Mouse (Mus musculus): ENCODE results near the gene Ghr. TPM values are rescaled to one million over a fixed set of nuclear protein-coding genes. Genes with fewer than 3 reads are reported as not detected.

Ghr gene
- polyA plus RNA-seq, 1 experiment from 2014 or later, result 81.9 TPM

DNA sequence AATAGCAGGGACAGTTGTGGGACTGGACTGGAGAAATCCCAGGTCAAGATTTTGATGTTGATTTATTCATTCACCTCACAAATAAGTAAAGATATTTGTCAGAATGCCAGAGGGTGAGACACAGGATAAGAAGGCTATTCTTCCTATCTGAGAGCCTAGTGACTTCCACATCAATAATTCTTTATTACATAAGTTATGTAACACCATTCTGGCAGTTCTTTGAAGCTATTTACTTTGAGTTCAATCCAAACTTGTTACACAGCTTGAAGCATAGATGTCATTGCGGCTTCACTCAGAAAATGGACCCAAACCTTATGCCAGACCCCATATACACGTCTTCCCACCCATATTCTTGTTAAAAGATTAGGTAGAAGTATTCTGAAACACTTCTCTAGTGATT lies 133.7 kb downstream of the Ghr start:
- WGBS, result 56% methylated on average over 2 of the region's 2 CpGs
- H3K4me1 ChIP-seq (replicated peaks; ENCODE audit: control insufficient read depth, insufficient read depth, low read length), result 0 out of 2 replicates have a peak, but pooled peaks cover 2% of the 10 kb centered on the region
- H3K27me3 ChIP-seq (replicated peaks; ENCODE audit: control insufficient read depth, insufficient read depth, low read length), result no peaks in the 10 kb centered on the region
- ATAC-seq, result no peak
- H3K36me3 ChIP-seq (ENCODE audit: control insufficient read depth, insufficient read depth), result no peaks in the 10 kb centered on the region; the same call in 1 of the 2 replicates
- H3K4me2 ChIP-seq (replicated peaks; ENCODE audit: low read depth), result no peak overlapping the region
- no peak overlapping the region for H3K9ac ChIP-seq (ENCODE audit: low read depth, low read length)
- no peak overlapping the region for H3K4me3 ChIP-seq (ENCODE audit: low read depth, low read length)
- no peak overlapping the region for H3K27ac ChIP-seq (ENCODE audit: low read depth, low read length)
- TF ChIP-seq CTCF (IDR thresholded peaks at IDR 0.05; ENCODE audit: low read depth), result no peak
- no peaks in the 10 kb centered on the region for H3K9me3 ChIP-seq (ENCODE audit: control insufficient read depth)

DNA sequence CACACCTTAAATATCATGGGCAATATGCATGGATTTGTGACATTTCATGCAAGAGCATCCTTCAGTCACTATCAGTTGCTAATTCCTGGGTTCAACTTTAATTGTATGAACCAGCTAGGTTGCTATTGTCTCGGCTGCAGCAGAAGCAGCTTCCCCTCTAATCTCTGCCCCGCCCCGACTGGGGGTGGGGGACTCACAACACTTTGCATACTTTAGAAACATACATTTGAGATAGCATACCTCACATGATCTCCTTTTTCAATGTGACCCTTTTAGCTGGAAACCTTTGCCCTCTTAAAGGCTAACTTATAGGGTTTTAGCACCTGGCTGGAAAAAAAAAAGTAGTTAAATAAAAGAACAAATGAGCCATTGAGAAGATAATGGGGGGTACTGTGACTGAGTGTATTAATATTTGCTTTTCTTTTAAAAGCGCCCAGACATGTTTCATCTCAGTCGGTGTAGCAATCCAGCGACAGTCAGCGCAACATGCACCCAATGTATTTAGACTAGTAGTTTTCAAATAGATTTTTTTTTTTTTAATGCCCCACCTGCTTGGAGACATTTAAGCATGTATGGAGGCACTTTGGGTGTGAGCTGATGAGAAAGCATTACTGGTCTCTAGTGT lies 137.9 kb downstream of the Ghr start:
- Histone ChIP-seq H3K4me3 (ENCODE audit: low read depth, low read length) (no peak overlapping the region), H3K9me3 (ENCODE audit: control insufficient read depth) (no peaks in the 10 kb centered on the region), H3K4me2 (replicated peaks; ENCODE audit: low read depth) (no peak overlapping the region), H3K36me3 (ENCODE audit: control insufficient read depth, insufficient read depth) (no peaks in the 10 kb centered on the region; the same call in 1 of the 2 replicates), H3K9ac (ENCODE audit: low read depth, low read length) (no peak overlapping the region), H3K27me3 (replicated peaks; ENCODE audit: control insufficient read depth, insufficient read depth, low read length) (no peaks in the 10 kb centered on the region), H3K27ac (ENCODE audit: low read depth, low read length) (no peak overlapping the region), H3K4me1 (replicated peaks; ENCODE audit: control insufficient read depth, insufficient read depth, low read length) (0 out of 2 replicates have a peak, but pooled peaks cover 2% of the 10 kb centered on the region)
- TF ChIP-seq CTCF (IDR thresholded peaks at IDR 0.05; ENCODE audit: low read depth), result no peak
- no peak for ATAC-seq
- WGBS, result 31% methylated on average over 7 of the region's 7 CpGs

DNA sequence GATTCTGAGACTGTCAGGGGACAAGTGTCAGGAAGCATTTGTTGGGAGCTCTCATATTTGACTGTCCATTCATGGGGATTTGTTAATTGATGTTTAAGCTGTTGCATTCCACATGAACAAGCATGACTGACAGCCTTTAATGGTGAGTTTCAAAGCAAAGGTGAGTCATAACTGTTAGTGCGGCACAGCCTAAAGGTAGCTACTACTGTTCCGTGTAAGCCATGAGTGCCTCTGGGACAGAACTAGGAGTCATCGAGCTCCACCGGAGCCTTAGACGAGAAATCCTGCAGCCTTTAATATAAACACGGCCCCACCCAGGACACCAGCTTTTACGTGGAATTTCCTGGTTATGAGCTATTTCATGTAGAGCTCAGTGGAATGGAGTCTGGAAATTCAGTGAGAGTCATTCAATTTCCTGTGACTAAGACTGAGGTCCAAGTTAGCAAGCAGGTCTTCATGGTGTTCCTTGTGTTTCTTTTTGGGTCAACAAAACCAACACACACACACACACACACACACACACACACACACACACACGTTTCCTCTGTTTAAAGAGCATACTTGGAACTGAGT lies 138.8 kb downstream of the Ghr start:
- no peak overlapping the region for H3K27ac ChIP-seq (ENCODE audit: low read depth, low read length)
- no peak overlapping the region for H3K9ac ChIP-seq (ENCODE audit: low read depth, low read length)
- H3K36me3 ChIP-seq (ENCODE audit: control insufficient read depth, insufficient read depth), result no peaks in the 10 kb centered on the region
- no peaks in the 10 kb centered on the region for H3K9me3 ChIP-seq (ENCODE audit: control insufficient read depth)
- H3K4me1 ChIP-seq (replicated peaks; ENCODE audit: control insufficient read depth, insufficient read depth, low read length), result no peaks in the 10 kb centered on the region
- H3K4me3 ChIP-seq (ENCODE audit: low read depth, low read length), result no peak overlapping the region
- no peak for ATAC-seq
- H3K4me2 ChIP-seq (replicated peaks; ENCODE audit: low read depth), result no peak overlapping the region
- no peak for TF ChIP-seq CTCF (IDR thresholded peaks at IDR 0.05; ENCODE audit: low read depth)
- H3K27me3 ChIP-seq (replicated peaks; ENCODE audit: control insufficient read depth, insufficient read depth, low read length), result no peaks in the 10 kb centered on the region
- 29% methylated on average over 8 of the region's 8 CpGs for WGBS

DNA sequence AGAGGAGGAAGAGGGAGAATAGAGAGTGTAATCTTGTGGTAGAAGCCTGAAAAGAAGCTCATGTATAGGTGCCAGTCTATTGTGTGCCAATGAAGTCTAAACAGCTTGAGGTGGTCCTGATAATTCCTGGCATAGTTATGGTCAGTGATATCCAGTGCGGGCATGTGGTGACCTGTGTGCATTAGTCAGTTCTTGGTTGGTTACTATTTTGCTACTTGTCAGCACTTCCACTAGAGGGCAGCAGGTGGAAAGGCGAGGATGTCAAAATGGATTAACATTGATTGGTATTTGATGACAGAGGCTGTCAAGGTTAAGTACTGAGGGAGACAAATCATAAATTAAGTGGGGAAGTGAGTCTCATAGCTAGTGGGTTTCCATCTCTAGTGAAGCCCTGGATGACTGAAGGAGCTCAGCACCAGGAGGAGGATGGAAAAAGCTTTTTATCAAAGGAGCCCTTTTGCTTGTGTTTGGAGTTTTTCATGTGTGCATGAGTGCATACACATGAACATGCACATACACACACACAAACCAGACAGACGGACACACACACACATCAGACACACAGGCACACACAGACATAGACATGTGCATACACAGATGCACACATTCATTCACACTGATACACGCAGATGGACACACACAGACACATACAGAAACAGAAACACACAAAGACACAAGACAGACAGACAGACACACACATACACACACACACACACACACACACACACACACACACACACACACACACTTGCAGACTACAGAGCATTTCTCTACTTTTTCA lies 141.6 kb downstream of the Ghr start:
- TF ChIP-seq CTCF (IDR thresholded peaks at IDR 0.05; ENCODE audit: low read depth), result peak; percentile 92
- Histone ChIP-seq H3K9me3 (ENCODE audit: control insufficient read depth) (no peaks in the 10 kb centered on the region), H3K27ac (ENCODE audit: low read depth, low read length) (no peak overlapping the region), H3K4me3 (ENCODE audit: low read depth, low read length) (no peak overlapping the region), H3K4me2 (replicated peaks; ENCODE audit: low read depth) (no peak overlapping the region), H3K27me3 (replicated peaks; ENCODE audit: control insufficient read depth, insufficient read depth, low read length) (no peaks in the 10 kb centered on the region), H3K36me3 (ENCODE audit: control insufficient read depth, insufficient read depth) (no peaks in the 10 kb centered on the region), H3K9ac (ENCODE audit: low read depth, low read length) (no peak overlapping the region), H3K4me1 (replicated peaks; ENCODE audit: control insufficient read depth, insufficient read depth, low read length) (no peaks in the 10 kb centered on the region)
- WGBS, result 60% methylated on average over 4 of the region's 4 CpGs
- ATAC-seq, result no peak

DNA sequence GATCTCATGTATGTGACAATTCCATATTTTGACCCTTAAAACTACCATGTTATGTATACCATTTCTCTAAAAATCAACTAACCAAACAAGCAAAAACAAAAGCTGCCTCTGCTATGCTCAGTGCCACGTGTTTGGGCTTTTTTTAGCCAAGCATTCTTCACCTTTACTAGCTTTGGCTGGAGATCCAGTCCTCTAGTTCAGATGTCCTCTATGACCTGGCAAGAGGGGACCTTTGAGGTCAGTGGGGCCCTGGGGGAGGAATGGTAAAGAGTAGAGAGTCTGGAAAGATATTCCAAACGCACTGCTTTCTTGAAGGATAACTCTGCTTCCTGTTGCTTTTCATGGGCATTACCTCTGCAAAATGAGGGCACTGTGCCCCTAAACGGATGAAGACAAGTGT lies 145.9 kb downstream of the Ghr start:
- no peak overlapping the region for H3K4me2 ChIP-seq (replicated peaks; ENCODE audit: low read depth)
- H3K36me3 ChIP-seq (ENCODE audit: control insufficient read depth, insufficient read depth), result no peaks in the 10 kb centered on the region
- H3K9me3 ChIP-seq (ENCODE audit: control insufficient read depth), result no peaks in the 10 kb centered on the region
- H3K27ac ChIP-seq (ENCODE audit: low read depth, low read length), result no peak overlapping the region
- ATAC-seq, result no peak
- no peak overlapping the region for H3K4me3 ChIP-seq (ENCODE audit: low read depth, low read length)
- 76% methylated on average over 3 of the region's 3 CpGs for WGBS
- H3K27me3 ChIP-seq (replicated peaks; ENCODE audit: control insufficient read depth, insufficient read depth, low read length), result no peaks in the 10 kb centered on the region
- H3K9ac ChIP-seq (ENCODE audit: low read depth, low read length), result no peak overlapping the region
- no peak for TF ChIP-seq CTCF (IDR thresholded peaks at IDR 0.05; ENCODE audit: low read depth)
- no peaks in the 10 kb centered on the region for H3K4me1 ChIP-seq (replicated peaks; ENCODE audit: control insufficient read depth, insufficient read depth, low read length)

DNA sequence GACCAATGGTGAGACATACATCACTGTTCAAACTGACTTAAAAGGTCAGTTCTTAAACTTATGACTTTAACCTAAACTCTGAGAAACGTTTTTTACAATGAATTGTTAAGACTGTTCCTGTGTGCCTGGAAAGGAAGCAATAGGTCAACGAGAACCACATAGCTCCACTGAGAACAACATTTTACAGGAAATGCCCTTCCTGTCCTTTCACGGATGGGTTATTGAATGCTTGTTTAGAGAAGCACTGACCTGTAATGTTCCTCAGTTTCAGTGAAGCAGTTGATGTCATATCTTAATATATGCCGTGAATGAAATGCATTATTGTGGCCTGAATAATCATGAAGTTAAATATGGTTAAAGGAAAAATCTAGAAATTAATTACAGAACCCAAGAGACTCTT lies 147.7 kb downstream of the Ghr start:
- Histone ChIP-seq H3K4me2 (replicated peaks; ENCODE audit: low read depth) (no peak overlapping the region), H3K9ac (ENCODE audit: low read depth, low read length) (no peak overlapping the region), H3K4me1 (replicated peaks; ENCODE audit: control insufficient read depth, insufficient read depth, low read length) (no peaks in the 10 kb centered on the region), H3K4me3 (ENCODE audit: low read depth, low read length) (no peak overlapping the region), H3K9me3 (ENCODE audit: control insufficient read depth) (no peaks in the 10 kb centered on the region), H3K36me3 (ENCODE audit: control insufficient read depth, insufficient read depth) (no peaks in the 10 kb centered on the region), H3K27ac (ENCODE audit: low read depth, low read length) (no peak overlapping the region), H3K27me3 (replicated peaks; ENCODE audit: control insufficient read depth, insufficient read depth, low read length) (no peaks in the 10 kb centered on the region)
- no peak for TF ChIP-seq CTCF (IDR thresholded peaks at IDR 0.05; ENCODE audit: low read depth)
- 43% methylated on average over 4 of the region's 4 CpGs for WGBS
- no peak for ATAC-seq

All from intestine, postnatal 0 days (tissue).